Comparison of ENCODE assay signal across 17 mouse cellular contexts in genomic region chr12:16260981-16261380, GRCm38 (mm10).
DNase-seq lines count a peak whose midpoint lies in the region; ATAC-seq and TF ChIP-seq lines count a peak whose summit lies in the region.
"Had no signal": no experiment of that assay in that cellular context is flagged by ENCODE, and none has a peak within 500 bp of the region (broad histone marks: within the 10 kb centered on the region; RNA-seq: fewer than 3 reads in every experiment).

No protein-coding gene starts in this region.

- no peak for ATAC-seq in megakaryocyte progenitor cell, adult 5-6 weeks (replicated peaks; ENCODE audit: poor library complexity)
- ATAC-seq: liver, embryonic 12.5 days had no signal

- DNase-seq in adrenal gland, adult 8-10 months: peak; percentile 9
- no peak for DNase-seq in adrenal gland, postnatal 4 days (ENCODE audit: low spot score in 2 of 2)
- DNase-seq in layer of hippocampus, adult 2 months (ENCODE audit: low spot score in 2 of 2): no peak
- DNase-seq in layer of hippocampus, adult 8-10 months (ENCODE audit: low spot score in 2 of 2): no peak
- DNase-seq in right cerebral cortex, postnatal 10 days (ENCODE audit: low spot score in 2 of 2): peak; percentile 30 to 38
- DNase-seq in right cerebral cortex, postnatal 36 days (ENCODE audit: low spot score in 2 of 2): no peak
- DNase-seq in cerebellum, postnatal 4 days (ENCODE audit: low spot score in 2 of 2): no peak
- DNase-seq: B cell, adult 2 months; cerebellum, adult 11 months; gastrocnemius, postnatal 36 days; heart, postnatal 36 days; kidney, adult 9 months; thymus, adult 18-20 months had no signal

- H3K4me3 ChIP-seq in layer of hippocampus, adult 2 months: no peak overlapping the region
- H3K4me3 ChIP-seq: embryonic facial prominence, embryonic 15.5 days; liver, embryonic 12.5 days; neural tube, embryonic 13.5 days had no signal

- H3K27ac ChIP-seq in layer of hippocampus, adult 2 months: peak overlapping the region; percentile 51; the same call in 1 of the 2 replicates
- H3K27ac ChIP-seq: embryonic facial prominence, embryonic 15.5 days; liver, embryonic 12.5 days; neural tube, embryonic 13.5 days had no signal

- TF ChIP-seq CTCF in layer of hippocampus, adult 2 months (conservative IDR thresholded peaks at IDR 0.05): no peak

Comparison
In these comparisons a context has a peak if more than half of its experiments do, and no peak if none do; other contexts are left out.
1. DNase-seq: peak in adrenal gland, adult 8-10 months (single experiment) and right cerebral cortex, postnatal 10 days (2 of 2); none in adrenal gland, postnatal 4 days (0 of 2), layer of hippocampus, adult 2 months (0 of 2), layer of hippocampus, adult 8-10 months (0 of 2), right cerebral cortex, postnatal 36 days (0 of 2) and cerebellum, postnatal 4 days (0 of 2).